Mouse (Mus musculus) cortical plate, adult 2 months (tissue): ENCODE results near the gene Ufc1. TPM values are rescaled to one million over a fixed set of nuclear protein-coding genes. Genes with fewer than 3 reads are reported as not detected.
"Not testable (repeated sequence)": the region's sequence is repeated elsewhere in the genome, so short reads cannot be mapped to it uniquely, and the experiment has no call there.

Experiments used
- H3K27ac ChIP-seq: fragments of 200-500 bp; 2 replicates; pipeline ENCODE4 v1.5.1; 2012; ENCODE audit warnings: low read length, control low read depth, inconsistent platforms; ENCODE audit not compliant: insufficient read depth
- H3K4me1 ChIP-seq: fragments of 200-500 bp; 2 replicates; pipeline ENCODE4 v1.6.1; 2011; ENCODE audit warnings: low read length; ENCODE audit not compliant: control insufficient read depth, insufficient read depth
- H3K4me3 ChIP-seq: fragments of 200-500 bp; 2 replicates; pipeline ENCODE4 v1.5.1; 2011; ENCODE audit warnings: mild to moderate bottlenecking, low read length, control low read depth; ENCODE audit not compliant: insufficient read depth
- CTCF ChIP-seq: fragments of 200-500 bp; IDR thresholded peaks from 2 replicates; pipeline ENCODE4 v1.5.1; 2011; ENCODE audit warnings: mild to moderate bottlenecking, control low read depth, low read length; ENCODE audit not compliant: insufficient read depth; ENCODE audit errors: extremely low read depth
- POLR2A ChIP-seq: fragments of 200-500 bp; IDR thresholded peaks from 2 replicates; pipeline ENCODE4 v1.6.1; 2011; ENCODE audit warnings: mild to moderate bottlenecking, low read length, control low read depth; ENCODE audit not compliant: insufficient read depth; ENCODE audit errors: extremely low read depth
- polyA plus RNA-seq: library from polyadenylated mRNA; depleted of rRNA; stranded (reverse); fragments of >200 nt; gene quantifications from 2 replicates; pipeline ENCODE4 v1.2.3, GENCODE M21; 2012

Ufc1 gene
- polyA plus RNA-seq, 1 experiment = 93.9 TPM

- no peak for TF ChIP-seq POLR2A
- no peak for TF ChIP-seq CTCF
- Histone ChIP-seq H3K4me3 (no peak overlapping the region), H3K27ac (no peak overlapping the region), H3K4me1 (peaks cover 4% of the 10 kb centered on the region)
Observed at GRCm38 (mm10) chr1:171325571-171325970, 30.7 kb upstream of the Ufc1 start.

DNA sequence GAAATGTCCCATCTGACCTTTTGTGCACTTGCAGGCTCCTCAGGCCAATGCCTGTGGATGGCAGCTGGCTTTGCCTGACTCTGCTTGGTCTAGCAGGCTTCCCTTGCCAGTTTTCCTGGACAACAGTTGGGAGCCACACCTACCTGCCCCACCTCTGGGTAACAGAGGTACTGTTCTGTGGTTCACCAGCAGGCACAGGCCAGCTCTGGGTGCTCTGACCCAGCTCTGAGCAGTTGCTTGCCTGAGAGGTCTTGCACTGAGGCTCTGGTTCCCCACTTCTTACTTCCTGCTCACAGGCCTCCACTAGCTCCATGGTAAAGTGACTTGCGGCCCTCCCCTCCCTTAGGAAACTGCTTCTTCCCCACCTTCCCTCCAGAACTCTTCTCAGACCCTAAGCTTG, 27.2 kb upstream of the Ufc1 start:
- TF ChIP-seq CTCF (no peak), POLR2A (no peak)
- no peaks in the 10 kb centered on the region for H3K4me1 ChIP-seq
- H3K27ac ChIP-seq = no peak overlapping the region
- H3K4me3 ChIP-seq = no peak overlapping the region

- TF ChIP-seq CTCF = no peak
- no peak for TF ChIP-seq POLR2A
- Histone ChIP-seq H3K4me1 (no peaks in the 10 kb centered on the region), H3K4me3 (no peak overlapping the region), H3K27ac (no peak overlapping the region)
Observed at GRCm38 (mm10) chr1:171321415-171321814, 26.6 kb upstream of the Ufc1 start.

- no peak for TF ChIP-seq CTCF
- TF ChIP-seq POLR2A = no peak
- Histone ChIP-seq H3K4me1 (no peaks in the 10 kb centered on the region), H3K4me3 (no peak overlapping the region), H3K27ac (no peak overlapping the region)
Observed at GRCm38 (mm10) chr1:171320151-171320550, 25.3 kb upstream of the Ufc1 start.

DNA sequence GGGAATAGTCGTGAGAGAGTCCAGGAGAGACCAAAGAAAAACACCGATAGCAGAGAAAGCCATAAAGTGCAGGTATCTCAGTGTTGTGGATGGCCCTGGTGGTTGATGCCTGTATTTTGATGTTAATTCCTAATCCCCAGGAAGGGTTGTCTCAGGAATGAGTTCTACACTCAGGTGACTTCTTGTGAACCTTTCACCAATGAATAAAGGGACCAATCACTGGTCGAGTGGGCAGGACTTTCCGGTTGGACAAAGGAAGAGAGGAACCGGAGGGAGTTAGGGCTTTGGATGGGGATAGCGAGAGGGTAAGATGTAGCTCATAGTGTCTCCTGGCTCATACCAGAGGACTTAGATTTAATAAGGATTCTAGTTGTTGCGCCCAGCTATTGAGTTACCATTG, 24.9 kb upstream of the Ufc1 start:
- Histone ChIP-seq H3K27ac (no peak overlapping the region), H3K4me3 (no peak overlapping the region), H3K4me1 (no peaks in the 10 kb centered on the region)
- no peak for TF ChIP-seq POLR2A
- TF ChIP-seq CTCF = no peak

DNA sequence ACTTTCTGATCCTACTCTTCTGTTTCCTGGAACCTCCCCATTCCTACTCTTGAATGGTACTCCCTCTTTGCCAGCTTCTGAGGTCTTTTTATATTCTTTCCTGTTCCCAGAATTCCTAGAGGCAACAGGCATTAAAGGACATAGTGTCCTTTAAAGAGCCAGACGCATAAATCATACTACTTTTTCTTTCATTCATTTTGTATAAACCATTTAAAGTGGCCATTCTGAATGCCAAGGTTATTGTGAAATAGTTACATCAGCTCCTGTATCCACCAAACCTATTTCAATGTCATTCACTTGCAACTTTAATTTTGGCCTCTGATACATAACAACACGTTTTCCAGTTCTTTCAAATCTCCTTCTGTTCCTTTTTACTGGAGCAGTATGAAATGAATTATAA, 14.5 kb upstream of the Ufc1 start:
- Histone ChIP-seq H3K27ac (no peak overlapping the region), H3K4me1 (no peaks in the 10 kb centered on the region; the same call in 1 of the 2 replicates), H3K4me3 (no peak overlapping the region)
- TF ChIP-seq POLR2A (no peak), CTCF (no peak)

- not testable (repeated sequence) for H3K27ac ChIP-seq, H3K4me1 ChIP-seq
Observed at GRCm38 (mm10) chr1:171306157-171306556, 11.3 kb upstream of the Ufc1 start.

DNA sequence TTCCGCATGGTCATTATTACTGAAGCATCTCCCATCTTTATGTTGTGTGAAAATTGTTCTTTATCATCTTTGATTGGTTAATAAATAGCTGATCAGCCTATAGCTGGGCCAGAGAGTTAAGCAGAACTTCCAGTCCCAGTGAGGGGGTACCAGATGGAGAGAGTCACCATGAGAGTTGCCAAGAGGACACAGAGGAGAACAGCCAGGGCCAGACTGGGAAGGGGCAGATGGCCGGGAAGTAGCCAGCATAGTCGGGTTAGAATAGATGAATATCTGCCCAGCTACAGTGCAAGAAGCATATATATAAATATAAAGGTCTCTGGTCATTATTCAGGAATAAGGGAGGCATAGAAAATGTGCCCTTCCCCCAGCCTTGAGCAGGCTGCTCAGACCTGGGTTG, 3.4 kb upstream of the Ufc1 start:
- no peak for TF ChIP-seq POLR2A
- Histone ChIP-seq H3K4me3 (no peak overlapping the region), H3K4me1 (no peaks in the 10 kb centered on the region), H3K27ac (no peak overlapping the region)

More at GRCm38 (mm10) chr1:171306157-171306556, 11.3 kb upstream of the Ufc1 start:
- H3K4me3 ChIP-seq = not testable (repeated sequence)

DNA sequence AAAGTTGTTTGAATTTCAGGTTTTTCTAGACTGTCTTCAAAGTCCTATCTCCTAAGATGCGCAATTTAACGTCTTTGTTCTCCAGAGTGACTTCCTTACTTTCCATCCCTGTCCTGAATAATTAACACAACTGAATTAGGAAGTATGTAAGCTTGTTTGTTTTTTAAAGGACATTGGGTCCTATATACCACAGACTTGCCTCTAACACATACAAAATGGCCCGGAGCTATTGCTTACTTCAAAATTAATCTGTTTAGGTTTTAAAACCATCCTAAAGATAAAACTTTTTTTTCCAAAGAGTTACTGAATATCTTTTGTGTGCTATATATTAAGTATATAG, 209 bp upstream of the Ufc1 start:
- Histone ChIP-seq H3K27ac (no peak overlapping the region; the same call in 1 of the 2 replicates), H3K4me3 (peak overlapping the region; percentile 79), H3K4me1 (no peaks in the 10 kb centered on the region)
- no peak for TF ChIP-seq POLR2A
- TF ChIP-seq CTCF = no peak

- TF ChIP-seq POLR2A = no peak
- no peak for TF ChIP-seq CTCF
- peak overlapping the region; percentile 30 for H3K27ac ChIP-seq
- H3K4me3 ChIP-seq = peak overlapping the region; percentile 79
- H3K4me1 ChIP-seq = no peaks in the 10 kb centered on the region
Observed at GRCm38 (mm10) chr1:171293906-171294297, 922 bp downstream of the Ufc1 start.

GRCm38 (mm10) chr1:171293351-171293750, 1.5 kb downstream of the Ufc1 start:
- TF ChIP-seq CTCF (no peak), POLR2A (no peak)
- no peak overlapping the region for H3K27ac ChIP-seq
- H3K4me1 ChIP-seq = no peaks in the 10 kb centered on the region
- peak overlapping the region; percentile 79; the same call in 1 of the 2 replicates for H3K4me3 ChIP-seq
